Mouse (Mus musculus) heart, postnatal 36 days (tissue): ENCODE measurements at regions not wholly inside any gene's neighbourhood (a gene's known extent, or its start where the extent isn't known, plus 50 kb on each side); places are given as distances from the start of the nearest gene placed in this dataset.
A peak's percentile ranks its signal among the peaks of the same experiment; 100 is the strongest.

Experiments
- DNase-seq, 2 experiments: peaks; one replicate each; pipeline ENCODE4 v3.0.0; 2021 to 2022
- intact Hi-C: fragments of 180-260 bp; cut with DNase I; formaldehyde crosslinking; loops from one replicate; pipeline ENCODE4 v1.15.1; 2025

- intact Hi-C loops, result no loop called here
- DNase-seq, result peak; percentile 21 to 28
These were observed 91.2 kb upstream of the Dhrs4 start for GRCm38 (mm10) chr14:55387378-55387777.

- no peak for DNase-seq
- intact Hi-C loops, result no loop called here
These were observed 86.2 kb upstream of the Dhrs4 start for GRCm38 (mm10) chr14:55392390-55392789.

DNA sequence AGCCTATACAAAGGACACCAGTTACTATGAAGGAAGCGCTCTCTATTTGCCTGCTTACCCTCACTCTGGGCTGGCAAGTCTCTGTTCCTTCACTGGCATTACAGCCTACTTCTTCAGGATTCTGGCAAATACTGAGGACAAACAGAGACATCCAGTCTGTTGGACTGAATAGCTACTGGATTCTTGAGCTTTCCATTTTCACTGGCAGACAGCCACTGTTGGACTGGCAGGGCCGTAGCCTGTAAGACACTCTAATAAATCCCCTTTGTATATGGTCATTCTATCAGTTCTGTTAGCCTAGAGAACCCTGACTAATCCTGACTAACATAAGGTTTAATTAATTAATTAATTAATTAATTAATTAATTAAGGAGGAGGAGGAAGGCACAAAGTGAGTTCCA lies 72.4 kb upstream of the Dhrs4 start:
- intact Hi-C loops, result no loop called here
- no peak for DNase-seq
